Mouse (Mus musculus): ENCODE measurements around the gene Srp14. TPM values are rescaled to one million over a fixed set of nuclear protein-coding genes. Genes with fewer than 3 reads are reported as not detected.

The Srp14 gene
- polyA plus RNA-seq, 1 experiment from 2014 or later, result 249 TPM

Other genes starting within 250 kb of the Srp14 start
- gene Fsip1, start 222.7 kb downstream of the Srp14 start, polyA plus RNA-seq (2015; fragmentation: Nextera tagmentation; extraction: Ambion mirVana), result 0.48 and 0.75 TPM in 2 replicates
- gene Gpr176, start 106.3 kb downstream of the Srp14 start, polyA plus RNA-seq (2015; fragmentation: Nextera tagmentation; extraction: Ambion mirVana), result 0.34 and 0.38 TPM in 2 replicates
- gene Eif2ak4, start 91.1 kb downstream of the Srp14 start, polyA plus RNA-seq (2015; fragmentation: Nextera tagmentation; extraction: Ambion mirVana), result 11.3 and 11.8 TPM in 2 replicates
- gene Bmf, start 70.0 kb upstream of the Srp14 start, polyA plus RNA-seq (2015; fragmentation: Nextera tagmentation; extraction: Ambion mirVana), result 6.8 and 7.3 TPM in 2 replicates
- 85.6 and 89.9 TPM in 2 replicates for gene Bub1b, start 118.5 kb upstream of the Srp14 start, polyA plus RNA-seq (2015; fragmentation: Nextera tagmentation; extraction: Ambion mirVana)
- gene Pak6, start 183.6 kb upstream of the Srp14 start, polyA plus RNA-seq (2015; fragmentation: Nextera tagmentation; extraction: Ambion mirVana), result 1.8 and 3.3 TPM in 2 replicates
- 0.05 TPM in 1 of 2 replicates, not detected in the other for gene Ankrd63, start 224.3 kb upstream of the Srp14 start, polyA plus RNA-seq (2015; fragmentation: Nextera tagmentation; extraction: Ambion mirVana)
- 0.28 and 0.46 TPM in 2 replicates for gene Plcb2, start 248.7 kb upstream of the Srp14 start, polyA plus RNA-seq (2015; fragmentation: Nextera tagmentation; extraction: Ambion mirVana)